Mouse (Mus musculus): ENCODE results near the gene Gdap1l1. TPM values are rescaled to one million over a fixed set of nuclear protein-coding genes. Genes with fewer than 3 reads are reported as not detected.

Gdap1l1 gene
- polyA plus RNA-seq (2015; fragmentation: Nextera tagmentation; extraction: Ambion mirVana), result 121 and 129 TPM in 2 replicates

DNA sequence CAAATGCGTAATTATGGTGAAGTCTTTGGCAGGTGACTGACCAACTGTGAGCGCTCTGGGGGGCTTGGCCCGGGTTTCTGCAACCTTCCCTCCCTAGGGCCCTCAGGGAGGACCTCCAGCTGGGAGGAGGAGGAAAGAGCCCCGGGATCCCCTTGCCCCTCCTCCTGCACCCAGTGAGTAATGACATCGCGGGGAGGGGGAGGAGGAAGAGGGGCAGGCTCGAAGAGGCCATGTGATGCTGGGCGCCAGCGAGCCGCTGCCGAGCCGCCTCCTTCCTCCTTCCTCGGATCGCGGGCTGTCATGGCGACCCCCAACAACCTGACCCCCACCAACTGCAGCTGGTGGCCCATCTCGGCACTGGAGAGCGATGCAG, at the start of gene Gdap1l1:
Gene Gdap1l1 (plus strand): TSS at position 231 of the 373 bp plus-strand sequence.
- Histone ChIP-seq H3K4me2 (peak within 1 kb of the TSS; percentile 75), H3K27me3 (no peaks in the 10 kb centered on the region), H3K4me3 (peak within 1 kb of the TSS; percentile 91), H3K9me3 (no peaks in the 10 kb centered on the region), H3K9ac (peak within 1 kb of the TSS; percentile 96), H3K36me3 (peaks cover 15% of the 10 kb centered on the region), H3K4me1 (replicated peaks) (peaks cover 44% of the 10 kb centered on the region), H3K27ac (peak within 1 kb of the TSS; percentile 94)
- 1% methylated on average over 17 of the region's 18 CpGs for WGBS
- peak; percentile 83 for ATAC-seq (ENCODE audit: low FRiP score)

DNA sequence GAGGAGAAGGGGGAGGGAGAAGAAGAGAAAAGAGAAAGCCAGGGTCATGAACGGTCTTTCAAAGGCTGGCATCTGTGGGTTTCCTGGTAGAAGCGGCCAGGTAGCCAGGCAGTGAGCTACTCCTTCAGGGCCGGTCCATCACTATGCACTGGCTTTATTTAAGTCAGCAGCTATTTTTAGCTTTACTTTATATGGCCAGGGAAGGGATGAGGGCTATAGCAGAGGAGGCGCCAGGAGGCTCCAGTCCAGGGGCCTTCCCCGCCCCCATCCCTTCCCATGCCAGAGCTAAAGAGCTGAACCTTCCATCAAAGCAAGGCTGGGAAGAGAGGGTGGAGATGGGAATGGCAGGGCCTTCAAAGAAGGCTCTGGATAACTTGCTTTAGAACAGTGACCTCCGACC, 45.8 kb upstream of the Gdap1l1 start:
- 0 out of 2 replicates have a peak, but pooled peaks cover under 1% of the 10 kb centered on the region for H3K27me3 ChIP-seq
- no peaks in the 10 kb centered on the region for H3K36me3 ChIP-seq
- H3K4me1 ChIP-seq (replicated peaks), result peaks cover under 1% of the 10 kb centered on the region; the same call in 1 of the 2 replicates
- H3K4me3 ChIP-seq, result no peak overlapping the region
- H3K9ac ChIP-seq, result no peak overlapping the region
- H3K27ac ChIP-seq, result no peak overlapping the region
- H3K4me2 ChIP-seq, result no peak overlapping the region
- 91% methylated on average over 6 of the region's 6 CpGs for WGBS
- ATAC-seq (ENCODE audit: low FRiP score), result no peak
- H3K9me3 ChIP-seq, result peaks cover 5% of the 10 kb centered on the region; the same call in 1 of the 2 replicates

DNA sequence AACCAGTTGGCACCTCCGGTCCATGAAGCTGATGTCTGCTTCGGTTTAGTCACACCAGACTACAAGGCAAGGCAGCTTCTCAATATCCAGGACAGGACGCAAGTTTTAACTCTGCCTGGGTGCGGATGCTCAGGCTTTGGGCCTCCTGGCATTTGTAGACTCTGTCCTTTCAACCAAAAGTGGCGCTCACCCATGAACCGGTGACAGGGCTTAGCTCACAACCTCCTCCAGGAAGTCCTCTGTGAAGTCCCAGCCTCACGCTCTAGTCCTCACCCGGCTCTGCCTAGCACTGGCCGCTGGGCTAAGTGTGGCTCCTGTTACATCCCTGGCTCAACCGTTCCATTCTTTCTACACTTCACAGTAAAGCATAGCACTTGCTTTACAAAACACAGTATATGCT, 45.0 kb upstream of the Gdap1l1 start:
- 94% methylated on average over 10 of the region's 10 CpGs for WGBS
- no peak overlapping the region for H3K9ac ChIP-seq
- peaks cover 5% of the 10 kb centered on the region; the same call in 1 of the 2 replicates for H3K9me3 ChIP-seq
- H3K4me2 ChIP-seq, result no peak overlapping the region
- no peak overlapping the region for H3K27ac ChIP-seq
- H3K4me3 ChIP-seq, result no peak overlapping the region
- H3K36me3 ChIP-seq, result no peaks in the 10 kb centered on the region
- ATAC-seq (ENCODE audit: low FRiP score), result no peak
- H3K27me3 ChIP-seq, result 0 out of 2 replicates have a peak, but pooled peaks cover 5% of the 10 kb centered on the region
- H3K4me1 ChIP-seq (replicated peaks), result peaks cover 8% of the 10 kb centered on the region; the same call in 1 of the 2 replicates

DNA sequence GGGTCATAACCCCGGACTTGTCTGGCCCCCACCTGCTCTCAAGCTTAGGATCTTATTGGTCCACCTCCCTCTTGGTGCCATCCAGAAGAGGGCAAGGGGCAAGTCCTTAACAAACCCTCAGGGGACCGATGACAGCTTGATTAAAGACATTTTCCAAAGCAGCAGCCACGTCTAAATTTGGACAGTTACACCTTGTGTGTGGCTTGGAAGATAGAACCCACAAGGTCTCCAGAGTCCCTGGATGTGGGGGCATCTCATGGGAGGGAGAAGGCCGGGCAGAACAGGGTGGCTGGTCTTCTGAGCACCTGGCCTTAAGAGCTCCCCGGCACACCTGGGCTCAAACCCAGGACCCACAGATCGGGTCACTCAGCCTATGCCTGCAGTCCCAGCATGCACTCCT, 44.3 kb upstream of the Gdap1l1 start:
- Histone ChIP-seq H3K36me3 (no peaks in the 10 kb centered on the region), H3K9ac (no peak overlapping the region), H3K27me3 (0 out of 2 replicates have a peak, but pooled peaks cover 9% of the 10 kb centered on the region), H3K4me3 (no peak overlapping the region), H3K27ac (no peak overlapping the region), H3K4me2 (no peak overlapping the region), H3K4me1 (replicated peaks) (peaks cover 8% of the 10 kb centered on the region; the same call in 1 of the 2 replicates), H3K9me3 (peaks cover 3% of the 10 kb centered on the region; the same call in 1 of the 2 replicates)
- 72% methylated on average over 6 of the region's 6 CpGs for WGBS
- no peak for ATAC-seq (ENCODE audit: low FRiP score)

DNA sequence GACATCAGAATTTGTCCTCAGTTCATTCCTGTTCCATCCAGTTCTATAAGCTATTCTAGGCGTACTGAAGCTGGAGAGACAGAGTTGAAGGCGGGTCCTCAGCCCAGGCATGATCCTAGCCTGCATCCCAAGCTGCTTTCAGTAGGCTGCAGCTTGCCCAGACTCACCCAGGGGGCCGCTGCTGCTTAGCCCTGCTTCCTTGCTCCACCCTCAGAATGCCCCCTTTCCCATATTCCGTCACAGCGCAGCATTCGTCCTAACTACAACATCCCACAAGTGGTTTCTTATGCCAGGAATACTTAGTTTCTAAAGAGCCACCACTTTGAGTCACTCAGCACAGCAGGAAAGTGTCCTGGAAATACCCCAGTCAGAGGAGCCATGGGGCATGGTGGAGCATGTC, 43.3 kb upstream of the Gdap1l1 start:
- H3K4me2 ChIP-seq, result no peak overlapping the region
- no peaks in the 10 kb centered on the region for H3K9me3 ChIP-seq
- peaks cover 8% of the 10 kb centered on the region; the same call in 1 of the 2 replicates for H3K4me1 ChIP-seq (replicated peaks)
- H3K9ac ChIP-seq, result no peak overlapping the region
- H3K4me3 ChIP-seq, result no peak overlapping the region
- ATAC-seq (ENCODE audit: low FRiP score), result no peak
- H3K27ac ChIP-seq, result no peak overlapping the region
- H3K27me3 ChIP-seq, result 0 out of 2 replicates have a peak, but pooled peaks cover 9% of the 10 kb centered on the region
- no peaks in the 10 kb centered on the region for H3K36me3 ChIP-seq
- WGBS, result 81% methylated on average over 6 of the region's 6 CpGs

DNA sequence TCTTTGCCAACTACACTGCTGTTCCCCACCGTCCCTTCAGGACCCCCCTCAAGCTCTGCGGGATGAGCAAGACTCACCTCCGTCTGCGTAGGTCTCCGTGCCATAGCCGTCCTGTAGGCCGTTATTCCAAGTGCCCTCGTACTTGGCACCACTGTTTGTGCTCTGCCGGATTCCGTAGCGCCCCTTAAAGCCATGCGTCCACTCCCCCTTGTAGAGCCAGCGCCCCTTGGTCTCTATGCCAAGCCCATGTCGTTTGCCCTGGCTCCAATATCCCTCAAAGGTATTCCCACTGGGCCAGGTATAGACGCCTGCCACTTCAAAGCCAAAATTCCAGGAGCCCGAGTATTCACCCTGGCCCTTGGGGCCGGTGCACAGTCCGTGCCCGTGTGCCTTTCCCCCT, 41.2 kb upstream of the Gdap1l1 start:
- H3K4me2 ChIP-seq, result no peak overlapping the region
- peaks cover 8% of the 10 kb centered on the region; the same call in 1 of the 2 replicates for H3K4me1 ChIP-seq (replicated peaks)
- no peak for ATAC-seq (ENCODE audit: low FRiP score)
- no peak overlapping the region for H3K27ac ChIP-seq
- H3K4me3 ChIP-seq, result no peak overlapping the region
- WGBS, result 91% methylated on average over 19 of the region's 19 CpGs
- no peak overlapping the region for H3K9ac ChIP-seq
- H3K36me3 ChIP-seq, result no peaks in the 10 kb centered on the region
- H3K9me3 ChIP-seq, result no peaks in the 10 kb centered on the region
- H3K27me3 ChIP-seq, result 0 out of 2 replicates have a peak, but pooled peaks cover 9% of the 10 kb centered on the region

DNA sequence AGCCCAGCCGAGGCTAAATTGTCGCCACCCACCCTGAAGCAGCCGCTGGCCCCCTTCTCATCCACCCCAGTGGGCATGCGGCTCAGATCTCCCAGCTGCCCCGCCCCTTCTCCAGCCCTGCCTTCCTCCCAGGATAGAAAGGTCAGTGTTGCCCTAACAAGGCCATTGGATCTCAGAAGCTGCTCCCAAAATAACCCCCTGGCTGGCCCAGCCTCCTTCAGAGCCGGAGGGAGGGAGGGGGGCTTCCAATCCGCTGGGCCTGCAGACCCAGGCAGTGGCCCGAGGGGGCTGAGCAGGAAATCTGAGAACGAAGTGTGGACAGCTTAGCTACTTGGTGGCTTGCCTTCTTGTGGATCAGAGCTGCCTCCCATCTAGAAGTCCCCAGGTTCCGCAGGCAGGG, 40.4 kb upstream of the Gdap1l1 start, which contains the start of gene Jph2:
Gene Jph2 (minus strand): TSS at position 89 of the 400 bp plus-strand sequence.
- no peaks in the 10 kb centered on the region for H3K36me3 ChIP-seq
- WGBS, result 16% methylated on average over 10 of the region's 10 CpGs
- no peak for ATAC-seq (ENCODE audit: low FRiP score)
- H3K4me1 ChIP-seq (replicated peaks), result peaks cover 8% of the 10 kb centered on the region; the same call in 1 of the 2 replicates
- H3K4me2 ChIP-seq, result peak within 1 kb of the TSS; percentile 21; the same call in 1 of the 2 replicates
- no peak within 1 kb of the TSS for H3K4me3 ChIP-seq
- H3K27me3 ChIP-seq, result 0 out of 2 replicates have a peak, but pooled peaks cover 9% of the 10 kb centered on the region
- H3K9ac ChIP-seq, result peak within 1 kb of the TSS; percentile 15
- no peaks in the 10 kb centered on the region for H3K9me3 ChIP-seq
- H3K27ac ChIP-seq, result no peak within 1 kb of the TSS

DNA sequence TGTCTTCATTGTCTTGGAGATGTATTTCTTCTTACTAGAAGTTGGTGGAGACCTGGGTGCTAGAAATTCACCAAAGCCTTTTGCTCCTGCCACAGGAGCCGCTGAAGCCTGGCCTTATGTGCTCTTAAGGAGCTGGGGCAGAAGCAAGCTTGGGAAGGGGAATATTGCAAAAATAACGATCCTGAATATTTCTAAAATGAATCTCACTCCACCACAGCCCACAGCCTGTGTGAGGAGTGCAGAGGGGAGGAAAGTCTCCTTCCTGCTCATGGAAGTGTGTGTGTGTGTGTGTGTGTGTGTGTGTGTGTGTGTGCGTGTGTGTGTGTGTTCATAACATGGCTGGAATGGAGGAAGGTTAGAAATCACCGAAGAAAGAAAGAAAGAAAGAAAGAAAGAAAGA, 39.5 kb upstream of the Gdap1l1 start:
- no peak overlapping the region for H3K27ac ChIP-seq
- H3K4me1 ChIP-seq (replicated peaks), result peaks cover 8% of the 10 kb centered on the region; the same call in 1 of the 2 replicates
- no peak overlapping the region for H3K4me2 ChIP-seq
- H3K9ac ChIP-seq, result no peak overlapping the region
- H3K4me3 ChIP-seq, result no peak overlapping the region
- 89% methylated on average over 4 of the region's 4 CpGs for WGBS
- H3K27me3 ChIP-seq, result 0 out of 2 replicates have a peak, but pooled peaks cover 9% of the 10 kb centered on the region
- peaks cover under 1% of the 10 kb centered on the region; the same call in 1 of the 2 replicates for H3K36me3 ChIP-seq
- no peaks in the 10 kb centered on the region for H3K9me3 ChIP-seq
- no peak for ATAC-seq (ENCODE audit: low FRiP score)

DNA sequence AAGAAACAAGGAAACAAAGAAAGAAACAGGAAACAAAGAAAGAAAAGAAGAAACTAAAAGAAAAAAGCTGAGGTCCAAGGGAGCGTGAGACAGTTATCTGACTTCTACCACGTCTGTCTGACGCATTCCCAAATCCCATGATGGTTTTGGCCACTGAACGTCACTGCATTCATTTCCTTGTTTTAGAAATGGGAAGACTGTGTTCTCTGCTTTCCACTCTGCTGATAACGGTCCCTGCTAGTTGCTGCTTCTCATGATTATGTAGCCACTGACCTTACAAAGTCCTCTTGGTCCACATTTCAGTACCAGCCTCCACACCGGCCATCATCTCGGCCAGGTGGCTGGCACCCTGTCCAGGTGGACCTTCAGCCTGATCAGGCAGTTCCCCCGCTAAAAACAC, 39.1 kb upstream of the Gdap1l1 start:
- no peak overlapping the region for H3K4me2 ChIP-seq
- H3K36me3 ChIP-seq, result peaks cover 5% of the 10 kb centered on the region
- peaks cover 8% of the 10 kb centered on the region; the same call in 1 of the 2 replicates for H3K4me1 ChIP-seq (replicated peaks)
- WGBS, result 78% methylated on average over 8 of the region's 8 CpGs
- no peaks in the 10 kb centered on the region for H3K9me3 ChIP-seq
- H3K9ac ChIP-seq, result no peak overlapping the region
- 0 out of 2 replicates have a peak, but pooled peaks cover 9% of the 10 kb centered on the region for H3K27me3 ChIP-seq
- H3K4me3 ChIP-seq, result no peak overlapping the region
- H3K27ac ChIP-seq, result no peak overlapping the region
- no peak for ATAC-seq (ENCODE audit: low FRiP score)

DNA sequence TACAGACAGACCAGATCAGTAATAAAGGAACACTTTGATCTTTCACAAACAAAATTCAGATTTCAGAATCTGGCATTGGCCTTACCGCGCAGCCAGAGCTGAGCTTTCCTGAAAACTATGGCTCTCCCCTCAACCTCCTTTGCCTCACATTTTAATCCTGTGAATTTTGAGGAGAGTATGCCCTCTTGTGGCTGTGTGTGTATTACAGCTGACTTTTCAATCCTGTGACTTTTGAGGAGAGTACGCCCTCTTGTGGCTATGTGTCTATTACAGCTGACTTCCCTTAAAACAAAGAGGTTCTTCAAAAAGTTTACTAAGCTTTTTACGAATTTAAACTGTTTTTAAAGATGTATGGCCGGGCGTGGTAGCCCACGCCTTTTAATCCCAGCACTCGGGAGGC, 37.1 kb upstream of the Gdap1l1 start:
- Histone ChIP-seq H3K4me2 (no peak overlapping the region), H3K27me3 (0 out of 2 replicates have a peak, but pooled peaks cover 9% of the 10 kb centered on the region), H3K27ac (no peak overlapping the region), H3K4me1 (replicated peaks) (peaks cover 8% of the 10 kb centered on the region; the same call in 1 of the 2 replicates), H3K4me3 (no peak overlapping the region), H3K9me3 (no peaks in the 10 kb centered on the region), H3K9ac (no peak overlapping the region), H3K36me3 (peaks cover 20% of the 10 kb centered on the region)
- WGBS, result 10% methylated on average over 8 of the region's 8 CpGs
- no peak for ATAC-seq (ENCODE audit: low FRiP score)

DNA sequence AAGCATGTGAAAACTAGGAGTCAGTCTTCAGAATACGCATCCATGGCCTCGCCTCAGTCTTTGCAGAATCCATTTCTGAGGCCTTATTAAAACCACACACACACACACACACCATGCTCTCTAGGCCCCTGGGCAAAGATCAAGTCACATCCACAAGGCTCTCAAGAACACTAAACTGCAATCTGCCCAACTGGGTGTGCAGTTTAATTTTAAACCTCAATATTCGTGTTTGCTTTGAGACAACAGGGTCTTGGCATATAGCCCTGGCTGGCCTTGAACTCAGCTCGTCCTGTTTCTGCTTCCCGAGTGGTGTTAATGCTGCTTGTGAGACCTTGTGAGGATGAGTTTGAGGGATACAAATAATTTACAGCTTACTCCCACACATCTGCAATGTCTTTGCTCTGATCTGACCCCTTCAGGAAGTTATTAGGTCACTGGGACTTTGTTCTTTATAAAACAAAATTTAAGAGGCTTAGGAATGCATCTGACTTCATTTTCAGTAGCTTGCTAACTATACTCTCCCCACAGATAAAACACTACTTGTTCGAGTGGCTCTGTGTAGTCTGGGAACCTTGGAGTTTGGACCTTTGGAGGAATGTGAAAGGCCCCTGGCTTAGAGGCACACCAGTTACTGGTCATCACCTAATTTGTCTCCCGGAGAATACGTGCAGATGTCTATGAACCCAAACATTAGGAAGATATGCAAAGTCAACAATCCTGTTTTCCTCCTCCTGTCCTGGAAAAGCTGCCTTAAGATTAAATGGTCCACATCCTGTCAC, 34.0 kb upstream of the Gdap1l1 start:
- no peak overlapping the region for H3K27ac ChIP-seq
- WGBS, result 92% methylated on average over 8 of the region's 8 CpGs
- ATAC-seq (ENCODE audit: low FRiP score), result no peak

DNA sequence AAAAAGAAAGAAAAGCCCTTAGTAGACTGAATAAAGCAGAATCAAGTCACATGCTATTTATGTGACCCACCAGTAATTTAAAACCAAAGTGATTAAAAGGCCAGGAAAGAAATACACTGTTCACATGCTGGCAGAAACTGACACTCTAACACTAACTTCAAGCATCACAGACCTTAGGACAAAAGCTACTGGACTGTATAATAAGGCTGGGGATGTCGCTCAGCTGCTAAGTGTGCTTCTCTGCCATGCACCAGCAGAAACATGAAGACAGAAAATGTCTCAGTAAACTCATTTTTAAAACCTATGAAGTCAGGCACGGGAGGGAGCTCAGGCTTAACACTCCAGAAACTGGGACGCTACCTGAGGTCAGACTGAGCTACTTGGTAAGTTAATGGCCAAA, 28.1 kb upstream of the Gdap1l1 start:
- ATAC-seq (ENCODE audit: low FRiP score), result no peak
- no peak overlapping the region for H3K27ac ChIP-seq
- no peak overlapping the region for H3K4me2 ChIP-seq
- H3K27me3 ChIP-seq, result no peaks in the 10 kb centered on the region
- peaks cover 70% of the 10 kb centered on the region for H3K36me3 ChIP-seq
- no peak overlapping the region for H3K9ac ChIP-seq
- no peaks in the 10 kb centered on the region for H3K4me1 ChIP-seq (replicated peaks)
- H3K4me3 ChIP-seq, result no peak overlapping the region
- 93% methylated on average over 3 of the region's 3 CpGs for WGBS
- no peaks in the 10 kb centered on the region for H3K9me3 ChIP-seq

More for the DNA sequence above, 34.0 kb upstream of the Gdap1l1 start:
- H3K9me3 ChIP-seq, result no peaks in the 10 kb centered on the region
- no peak overlapping the region for H3K4me2 ChIP-seq
- H3K27me3 ChIP-seq, result no peaks in the 10 kb centered on the region
- H3K4me1 ChIP-seq (replicated peaks), result no peaks in the 10 kb centered on the region
- H3K9ac ChIP-seq, result no peak overlapping the region
- no peak overlapping the region for H3K4me3 ChIP-seq
- H3K36me3 ChIP-seq, result peaks cover 42% of the 10 kb centered on the region
